Mouse (Mus musculus) lung, embryonic 15.5 days (tissue): Measurements from ENCODE around the gene Mme. TPM values are rescaled to one million over a fixed set of nuclear protein-coding genes. Genes with fewer than 3 reads are reported as not detected.
A peak's percentile ranks its signal among the peaks of the same experiment; 100 is the strongest.

Experiments used
- ATAC-seq: fragments of 200-750 bp; cut with Nextera tagmentation; 2 replicates; pipeline ENCODE4 v1.8.0; 2017; ENCODE audit warnings: moderate number of reproducible peaks, borderline replicate concordance; ENCODE audit not compliant: low FRiP score, low TSS enrichment; ENCODE audit errors: extremely low read depth
- H3K27ac ChIP-seq: fragments of 300-500 bp; sonication (generic); 2 replicates; pipeline ENCODE4 v1.5.1; 2015; ENCODE audit warnings: moderate library complexity, mild to moderate bottlenecking, inconsistent platforms
- H3K27me3 ChIP-seq: fragments of 300-500 bp; sonication (generic); 2 replicates; pipeline ENCODE4 v1.6.1; 2015; ENCODE audit warnings: inconsistent platforms
- H3K36me3 ChIP-seq: fragments of 300-500 bp; sonication (generic); 2 replicates; pipeline ENCODE4 v1.6.1; 2015; ENCODE audit warnings: inconsistent platforms
- H3K4me1 ChIP-seq: fragments of 300-500 bp; sonication (generic); 2 replicates; pipeline ENCODE4 v1.6.1; 2015; ENCODE audit warnings: inconsistent platforms
- H3K4me2 ChIP-seq: fragments of 300-500 bp; sonication (generic); 2 replicates; pipeline ENCODE4 v1.6.1; 2015; ENCODE audit warnings: inconsistent platforms, mild to moderate bottlenecking, moderate library complexity
- H3K4me3 ChIP-seq: fragments of 300-500 bp; sonication (generic); 2 replicates; pipeline ENCODE4 v1.5.1; 2015; ENCODE audit warnings: mild to moderate bottlenecking, inconsistent platforms
- H3K9ac ChIP-seq: fragments of 300-500 bp; sonication (generic); 2 replicates; pipeline ENCODE4 v1.6.1; 2015; ENCODE audit warnings: inconsistent platforms
- H3K9me3 ChIP-seq: fragments of 300-500 bp; sonication (generic); 2 replicates; pipeline ENCODE4 v1.6.1; 2016; ENCODE audit warnings: inconsistent platforms
- WGBS: fragments of 180-500 bp; shearing (Covaris S2); methylation state at CpG from one replicate; pipeline ENCODE4 v1.1.7; 2015; 5-methylcytosine and 5-hydroxymethylcytosine counted together
- polyA plus RNA-seq: library from polyadenylated mRNA; unstranded; fragments of >200 nt; fragmentation: Nextera tagmentation; extraction: Ambion mirVana; gene quantifications from 2 replicates; pipeline ENCODE4 v1.2.1, GENCODE M21; 2015

Gene Mme
- polyA plus RNA-seq, result 4.0 and 5.7 TPM in 2 replicates

DNA sequence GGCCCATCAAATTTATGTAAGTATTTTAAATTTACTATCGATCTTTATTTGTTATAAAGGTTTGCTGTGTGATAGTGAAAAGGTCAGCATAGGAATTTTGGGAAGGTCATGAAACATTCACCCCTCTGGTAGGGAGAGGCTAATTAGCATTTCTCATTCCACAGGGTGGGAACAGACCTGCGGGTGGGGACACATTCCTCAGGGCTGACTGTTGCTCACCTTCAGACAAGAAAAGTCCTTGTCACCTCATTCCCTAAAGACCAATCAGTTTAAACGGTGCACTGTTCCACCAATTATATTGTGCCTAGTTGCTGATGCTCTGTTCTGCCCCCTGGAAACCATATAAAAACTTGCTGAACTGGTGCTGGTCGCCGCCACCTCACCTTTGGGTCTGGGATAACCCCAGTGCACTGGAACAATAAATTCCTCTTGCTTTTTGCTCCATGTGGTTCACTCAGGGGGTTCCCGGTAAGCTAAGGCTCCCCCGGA lies at the start of gene Mme:
Mme (plus strand) TSS at position 439 of the 489 bp plus-strand sequence.
- H3K9me3 ChIP-seq, result no peaks in the 10 kb centered on the region
- H3K4me2 ChIP-seq, result no peak within 1 kb of the TSS
- no peaks in the 10 kb centered on the region for H3K36me3 ChIP-seq
- H3K27me3 ChIP-seq, result no peaks in the 10 kb centered on the region
- no peak for ATAC-seq
- H3K9ac ChIP-seq, result no peak within 1 kb of the TSS
- no peak within 1 kb of the TSS for H3K4me3 ChIP-seq
- H3K4me1 ChIP-seq, result no peaks in the 10 kb centered on the region
- no peak within 1 kb of the TSS for H3K27ac ChIP-seq
- 75% methylated on average over 7 of the region's 7 CpGs for WGBS

DNA sequence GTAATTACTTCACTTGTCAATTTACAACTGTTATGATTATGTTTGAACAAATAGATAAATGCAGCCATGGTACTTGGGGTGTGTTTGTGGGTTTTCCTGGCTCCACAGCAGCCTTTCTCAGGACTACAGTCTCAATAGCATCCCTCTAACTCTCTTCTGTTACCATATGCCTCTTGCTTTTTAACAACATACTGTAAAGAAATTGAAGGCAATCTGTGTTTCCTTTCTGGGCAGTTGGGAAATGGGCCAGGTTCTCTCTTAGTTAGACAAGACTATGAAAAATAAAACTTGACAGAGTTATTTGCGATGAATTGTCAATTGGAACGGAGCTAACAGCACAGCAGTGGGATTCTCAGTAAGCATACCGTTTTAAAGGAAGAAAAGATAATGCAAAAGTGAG lies 44.8 kb upstream of the Mme start:
- H3K36me3 ChIP-seq, result no peaks in the 10 kb centered on the region
- H3K4me2 ChIP-seq, result no peak overlapping the region
- H3K27me3 ChIP-seq, result no peaks in the 10 kb centered on the region
- H3K4me3 ChIP-seq, result no peak overlapping the region
- H3K4me1 ChIP-seq, result no peaks in the 10 kb centered on the region
- H3K9ac ChIP-seq, result no peak overlapping the region
- ATAC-seq, result no peak
- 61% methylated on average over 3 of the region's 3 CpGs for WGBS
- no peak overlapping the region for H3K27ac ChIP-seq
- H3K9me3 ChIP-seq, result no peaks in the 10 kb centered on the region

DNA sequence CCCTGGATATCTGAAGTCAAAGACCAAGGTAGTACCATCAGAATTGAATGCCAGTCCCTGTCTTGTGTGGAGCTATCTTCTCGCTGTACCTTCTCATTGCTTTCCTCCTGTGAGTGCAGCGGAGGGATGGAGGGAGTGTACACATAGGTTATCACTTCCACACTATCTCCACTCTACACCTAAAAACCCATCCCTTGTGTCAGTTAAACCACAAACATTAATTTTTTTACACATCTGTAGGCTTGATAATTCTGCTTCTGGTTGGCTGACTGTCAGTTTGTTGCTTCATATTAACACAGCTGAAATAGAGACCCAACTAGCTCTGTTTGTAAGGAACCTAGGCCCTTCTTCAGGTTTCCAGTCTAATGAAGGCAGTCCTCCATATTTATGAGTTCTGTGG lies 43.3 kb upstream of the Mme start:
- Histone ChIP-seq H3K9me3 (no peaks in the 10 kb centered on the region), H3K4me3 (no peak overlapping the region), H3K36me3 (no peaks in the 10 kb centered on the region), H3K27ac (no peak overlapping the region), H3K27me3 (no peaks in the 10 kb centered on the region), H3K4me1 (no peaks in the 10 kb centered on the region), H3K4me2 (no peak overlapping the region), H3K9ac (no peak overlapping the region)
- WGBS, result 95% methylated on average over 2 of the region's 2 CpGs
- no peak for ATAC-seq

DNA sequence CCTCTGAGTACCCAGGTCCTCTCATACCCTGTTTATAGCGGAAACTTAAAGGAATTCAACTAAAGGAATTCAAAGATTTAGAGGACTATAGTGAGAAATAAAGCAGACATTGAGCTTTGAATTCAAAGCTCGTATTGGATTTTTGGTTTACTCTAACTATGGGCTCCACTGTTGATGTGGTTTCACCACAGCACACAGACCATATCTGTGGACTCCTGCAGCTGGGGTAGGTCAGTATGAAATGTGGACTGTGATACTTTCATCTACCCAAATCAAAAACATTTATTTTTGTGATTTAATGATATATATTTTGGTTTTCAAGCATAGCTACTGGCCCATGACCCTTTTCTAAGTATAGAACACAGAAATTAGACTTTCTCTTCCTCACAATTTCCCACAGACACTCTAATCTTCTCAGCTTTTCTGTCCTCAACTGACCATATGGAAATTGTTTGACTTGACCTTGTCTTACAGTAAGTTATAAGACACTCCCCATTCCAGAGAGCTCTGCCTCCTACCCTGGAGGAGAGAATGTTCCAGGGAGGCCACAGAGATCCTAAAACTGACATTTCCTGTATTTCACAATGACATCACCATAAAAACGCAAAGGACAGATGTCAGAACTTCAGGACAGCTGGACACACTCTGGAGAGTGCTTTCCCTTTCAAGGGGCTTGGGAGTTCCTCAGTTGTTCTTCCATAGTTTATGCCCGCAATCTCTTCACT lies 19.3 kb upstream of the Mme start:
- Histone ChIP-seq H3K4me3 (no peak overlapping the region), H3K9ac (no peak overlapping the region), H3K27ac (no peak overlapping the region), H3K4me1 (no peaks in the 10 kb centered on the region), H3K36me3 (no peaks in the 10 kb centered on the region), H3K4me2 (no peak overlapping the region), H3K27me3 (no peaks in the 10 kb centered on the region), H3K9me3 (no peaks in the 10 kb centered on the region)
- WGBS, result 72% methylated on average over 4 of the region's 4 CpGs
- ATAC-seq, result no peak

DNA sequence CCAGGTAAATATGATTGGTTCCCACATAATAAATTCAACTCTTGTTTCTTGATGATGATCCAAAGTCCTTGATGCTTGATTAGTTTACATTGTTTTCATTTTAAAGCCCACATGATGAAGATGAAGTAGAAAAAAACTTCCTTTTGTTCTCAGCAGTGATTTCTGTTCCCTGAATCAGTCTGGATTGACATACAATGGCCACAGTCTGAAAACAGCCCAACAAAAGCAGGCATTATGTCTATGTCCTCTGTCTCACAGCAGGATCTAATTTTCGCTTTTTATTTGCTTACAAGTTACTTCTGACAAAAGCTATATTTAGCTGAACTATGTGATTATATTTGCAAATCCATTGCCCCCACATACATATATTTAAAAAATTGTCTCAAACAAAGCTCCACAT lies 17.7 kb upstream of the Mme start:
- Histone ChIP-seq H3K4me2 (no peak overlapping the region), H3K9me3 (no peaks in the 10 kb centered on the region), H3K27me3 (no peaks in the 10 kb centered on the region), H3K36me3 (no peaks in the 10 kb centered on the region), H3K4me1 (no peaks in the 10 kb centered on the region), H3K27ac (no peak overlapping the region), H3K4me3 (no peak overlapping the region), H3K9ac (no peak overlapping the region)
- no peak for ATAC-seq
- 77% methylated on average over 1 of the region's 1 CpGs for whole genome bisulfite sequencing

DNA sequence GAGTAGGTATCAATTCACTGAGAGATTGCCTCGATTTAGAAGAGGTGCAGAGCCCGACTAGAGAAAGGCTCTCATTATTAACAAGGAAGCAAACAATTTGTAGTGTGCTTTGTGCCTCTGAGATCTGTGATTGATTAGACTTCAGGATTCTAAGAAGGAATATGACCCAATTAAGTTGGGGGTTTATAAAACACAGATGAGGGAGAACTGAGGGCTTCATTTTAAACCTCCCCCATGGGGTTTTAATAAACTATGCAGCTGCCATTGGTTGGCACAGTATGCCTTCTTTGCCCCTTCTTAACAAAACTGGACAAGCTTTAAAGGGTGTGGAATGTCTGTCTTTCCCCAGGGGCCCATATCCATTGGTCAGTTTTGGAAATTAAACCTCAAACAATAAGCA lies 5.4 kb upstream of the Mme start:
- H3K27ac ChIP-seq, result no peak overlapping the region
- no peak for ATAC-seq
- no peak overlapping the region for H3K9ac ChIP-seq
- H3K4me3 ChIP-seq, result no peak overlapping the region
- H3K4me2 ChIP-seq, result no peak overlapping the region
- no peaks in the 10 kb centered on the region for H3K27me3 ChIP-seq
- no peaks in the 10 kb centered on the region for H3K36me3 ChIP-seq
- H3K9me3 ChIP-seq, result no peaks in the 10 kb centered on the region
- WGBS, result 65% methylated on average over 2 of the region's 2 CpGs
- H3K4me1 ChIP-seq, result no peaks in the 10 kb centered on the region

DNA sequence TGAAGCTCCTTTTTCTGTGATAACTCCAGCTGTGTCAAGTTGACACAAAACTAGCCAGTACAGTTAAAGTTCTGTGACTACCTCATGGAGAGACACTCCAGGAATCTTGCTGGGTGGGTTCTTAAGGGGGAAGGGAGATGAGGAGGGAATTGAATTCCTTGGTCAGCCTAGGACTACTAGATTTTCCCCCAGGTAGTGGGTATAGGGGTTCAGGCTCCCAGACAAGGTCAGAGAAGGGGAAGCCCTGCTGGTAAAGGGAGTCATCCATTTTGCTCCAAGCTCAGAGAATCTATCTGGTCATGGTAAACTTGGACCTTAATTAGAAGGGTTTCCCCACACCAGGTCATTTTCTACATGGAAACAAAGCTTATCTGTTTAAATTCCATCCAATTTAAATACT lies 2.4 kb downstream of the Mme start:
- Histone ChIP-seq H3K4me1 (no peaks in the 10 kb centered on the region), H3K36me3 (no peaks in the 10 kb centered on the region), H3K4me2 (no peak overlapping the region), H3K27ac (no peak overlapping the region), H3K9me3 (no peaks in the 10 kb centered on the region), H3K9ac (no peak overlapping the region), H3K4me3 (no peak overlapping the region), H3K27me3 (no peaks in the 10 kb centered on the region)
- ATAC-seq, result no peak

DNA sequence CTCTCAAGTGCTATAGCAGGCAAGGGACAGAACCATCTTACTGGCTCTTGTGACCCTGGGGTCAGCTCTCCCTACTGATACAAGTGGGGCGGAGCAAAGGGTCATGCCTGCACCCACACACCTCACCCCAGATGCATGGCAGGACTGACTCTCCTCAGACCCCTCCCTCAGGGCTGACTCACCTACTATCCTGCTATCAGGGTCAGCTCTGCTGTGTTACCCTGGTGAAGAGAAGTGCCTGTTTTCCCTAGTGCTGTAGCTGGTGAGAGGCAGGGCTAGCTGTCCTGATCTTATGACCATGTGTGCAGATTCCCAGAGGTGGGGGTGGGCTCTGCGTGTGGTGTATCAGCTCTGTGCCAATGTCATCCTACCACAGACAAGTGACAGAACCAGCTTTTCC lies 30.8 kb downstream of the Mme start:
- Histone ChIP-seq H3K27ac (no peak overlapping the region), H3K4me1 (no peaks in the 10 kb centered on the region), H3K4me2 (no peak overlapping the region), H3K9ac (no peak overlapping the region), H3K27me3 (no peaks in the 10 kb centered on the region), H3K9me3 (no peaks in the 10 kb centered on the region), H3K36me3 (no peaks in the 10 kb centered on the region), H3K4me3 (no peak overlapping the region)
- 81% methylated on average over 2 of the region's 2 CpGs for WGBS
- ATAC-seq, result no peak

DNA sequence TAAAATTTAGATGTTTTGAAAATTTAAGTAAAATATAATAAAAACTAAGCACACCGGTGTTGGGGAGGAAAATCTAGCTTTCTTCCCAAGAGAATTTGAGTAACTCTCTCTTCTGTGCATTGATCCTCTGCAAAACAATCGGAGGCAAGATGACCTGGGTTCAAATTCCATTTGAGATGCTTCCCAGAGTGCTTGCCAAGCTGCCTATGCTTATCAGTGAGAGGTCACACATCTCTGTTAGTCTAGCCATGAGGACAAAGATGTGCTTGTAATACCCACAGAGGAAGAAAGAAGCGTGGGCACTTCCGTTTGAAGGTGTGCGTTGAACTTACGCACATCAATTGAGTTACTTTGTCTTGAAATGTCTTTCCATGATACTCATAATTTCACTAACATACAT lies 53.0 kb downstream of the Mme start:
- Histone ChIP-seq H3K27ac (no peak overlapping the region), H3K4me2 (peak overlapping the region; percentile 99; the same call in 1 of the 2 replicates), H3K4me3 (no peak overlapping the region), H3K9me3 (no peaks in the 10 kb centered on the region), H3K36me3 (no peaks in the 10 kb centered on the region), H3K4me1 (0 out of 2 replicates have a peak, but pooled peaks cover 3% of the 10 kb centered on the region), H3K27me3 (peaks cover 15% of the 10 kb centered on the region; the same call in 1 of the 2 replicates), H3K9ac (no peak overlapping the region)
- 60% methylated on average over 6 of the region's 6 CpGs for WGBS
- no peak for ATAC-seq

DNA sequence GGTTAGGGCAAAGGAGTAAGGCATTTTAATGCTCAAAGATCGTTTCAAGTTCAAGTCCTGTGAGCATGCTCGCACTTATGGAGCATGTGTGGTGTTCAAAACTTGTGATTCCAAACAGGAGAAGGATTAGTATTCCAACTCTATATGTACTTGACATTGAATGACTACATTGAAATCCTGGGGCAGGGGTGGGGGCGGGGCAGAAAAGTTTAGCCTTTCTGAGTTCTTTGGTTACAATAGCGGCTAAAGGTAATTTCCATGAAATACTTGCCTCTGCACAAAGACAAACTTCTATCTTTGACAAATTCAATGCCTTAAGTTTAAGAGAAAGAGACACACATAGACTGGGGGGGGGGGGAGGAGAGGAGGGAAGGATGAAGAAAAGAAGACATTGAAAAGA lies 53.5 kb downstream of the Mme start:
- peak overlapping the region; percentile 66 for H3K4me3 ChIP-seq
- no peaks in the 10 kb centered on the region for H3K9me3 ChIP-seq
- 46% methylated on average over 4 of the region's 4 CpGs for WGBS
- H3K27me3 ChIP-seq, result peaks cover 15% of the 10 kb centered on the region; the same call in 1 of the 2 replicates
- peak overlapping the region; percentile 99 for H3K4me2 ChIP-seq
- H3K4me1 ChIP-seq, result 0 out of 2 replicates have a peak, but pooled peaks cover 3% of the 10 kb centered on the region
- no peak overlapping the region for H3K27ac ChIP-seq
- no peak overlapping the region for H3K9ac ChIP-seq
- no peaks in the 10 kb centered on the region for H3K36me3 ChIP-seq
- ATAC-seq, result no peak

DNA sequence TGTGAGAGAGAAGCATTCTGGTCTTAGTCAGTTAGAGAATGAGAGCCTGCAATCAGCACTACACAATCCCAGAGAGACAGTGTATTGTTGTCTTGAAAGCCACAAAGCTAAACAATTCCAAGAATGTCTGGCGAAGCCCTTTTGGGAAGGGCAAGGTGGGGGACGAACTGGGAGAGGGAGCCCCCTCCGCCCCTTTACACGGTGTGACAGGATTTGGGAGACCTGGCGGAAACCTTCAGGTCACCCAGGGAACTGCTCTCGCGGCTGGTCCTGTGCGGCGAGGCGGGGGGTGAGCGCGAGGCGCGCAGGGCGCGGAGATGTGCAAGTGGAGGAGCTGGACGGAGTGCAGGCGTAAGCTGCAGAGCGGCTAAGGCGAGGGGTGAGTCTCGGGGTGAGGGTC lies 53.9 kb downstream of the Mme start:
- peak overlapping the region; percentile 46; the same call in 1 of the 2 replicates for H3K27ac ChIP-seq
- no peaks in the 10 kb centered on the region for H3K9me3 ChIP-seq
- peak; percentile 66 for ATAC-seq
- peak overlapping the region; percentile 66 for H3K4me3 ChIP-seq
- peaks cover 15% of the 10 kb centered on the region; the same call in 1 of the 2 replicates for H3K27me3 ChIP-seq
- 0 out of 2 replicates have a peak, but pooled peaks cover 3% of the 10 kb centered on the region for H3K4me1 ChIP-seq
- under 1% methylated on average over 21 of the region's 21 CpGs for WGBS
- peak overlapping the region; percentile 45 for H3K9ac ChIP-seq
- H3K36me3 ChIP-seq, result no peaks in the 10 kb centered on the region
- peak overlapping the region; percentile 99 for H3K4me2 ChIP-seq

DNA sequence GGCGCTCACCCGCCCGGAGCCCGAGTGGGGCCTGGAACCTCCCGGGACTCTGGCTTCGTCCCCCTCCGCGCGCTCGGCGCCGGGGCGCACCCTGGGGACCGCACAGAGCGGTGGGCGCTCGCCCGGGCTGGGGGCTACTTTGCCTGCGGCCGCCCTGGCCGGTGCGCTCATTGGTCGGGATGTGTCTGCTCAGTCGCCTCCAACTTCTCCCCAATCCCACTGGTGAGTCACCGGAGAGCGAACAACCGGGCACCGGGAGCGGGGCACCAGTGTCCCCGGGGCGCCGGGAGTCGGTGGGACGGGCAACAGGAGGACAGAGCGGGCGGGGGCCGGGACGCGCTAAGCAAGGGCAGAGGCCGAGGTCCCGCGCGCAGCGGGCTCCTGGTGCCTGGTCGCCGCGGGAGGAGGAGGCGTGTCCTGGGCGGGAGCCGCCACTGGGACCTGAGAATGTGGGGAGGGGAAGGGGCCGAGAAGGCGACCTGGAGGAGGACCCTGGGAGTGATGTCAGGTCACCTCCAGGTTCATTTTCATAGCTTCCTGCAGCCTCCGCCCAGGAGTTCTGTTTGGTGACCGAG lies 54.4 kb downstream of the Mme start:
- no peaks in the 10 kb centered on the region for H3K36me3 ChIP-seq
- peak overlapping the region; percentile 46 for H3K27ac ChIP-seq
- under 1% methylated on average over 48 of the region's 54 CpGs for WGBS
- H3K4me3 ChIP-seq, result peak overlapping the region; percentile 66
- ATAC-seq, result peak; percentile 83
- peaks cover 15% of the 10 kb centered on the region; the same call in 1 of the 2 replicates for H3K27me3 ChIP-seq
- H3K9me3 ChIP-seq, result no peaks in the 10 kb centered on the region
- H3K4me2 ChIP-seq, result peak overlapping the region; percentile 99
- peak overlapping the region; percentile 45 for H3K9ac ChIP-seq
- H3K4me1 ChIP-seq, result 0 out of 2 replicates have a peak, but pooled peaks cover 3% of the 10 kb centered on the region
